Mouse (Mus musculus) heart, embryonic 14.5 days (tissue): ENCODE results near the gene Zfp612. TPM values are rescaled to one million over a fixed set of nuclear protein-coding genes. Genes with fewer than 3 reads are reported as not detected.

Source experiments
- ATAC-seq: fragments of 200-750 bp; cut with Nextera tagmentation; 2 replicates; pipeline ENCODE4 v1.8.0; 2017; ENCODE audit warnings: low read depth, moderate TSS enrichment; ENCODE audit not compliant: insufficient number of reproducible peaks, insufficient read depth, low FRiP score
- H3K27ac ChIP-seq, 2 experiments: fragments of 200-500 bp in 1 of 2; fragments of 300-500 bp in 1 of 2; sonication (generic) in 1 of 2; replicated peaks in 1 of 2; 2 replicates each; pipeline ENCODE4 v1.5.1; 2012 to 2014; ENCODE audit warnings: low read depth in 2 of 2, low read length in 2 of 2, control low read depth in 1 of 2, mild to moderate bottlenecking in 1 of 2, mixed read lengths in 1 of 2; ENCODE audit not compliant: control insufficient read depth in 1 of 2, insufficient read depth in 1 of 2
- H3K27me3 ChIP-seq: fragments of 300-500 bp; sonication (generic); 2 replicates; pipeline ENCODE4 v1.6.1; 2014; ENCODE audit warnings: mild to moderate bottlenecking, low read length, control low read depth; ENCODE audit not compliant: control insufficient read depth, insufficient read depth
- H3K36me3 ChIP-seq: fragments of 300-500 bp; sonication (generic); 2 replicates; pipeline ENCODE4 v1.6.1; 2014; ENCODE audit warnings: mild to moderate bottlenecking, control low read depth, low read length, mixed read lengths; ENCODE audit not compliant: control insufficient read depth, insufficient read depth
- H3K4me1 ChIP-seq, 2 experiments: fragments of 200-500 bp in 1 of 2; fragments of 300-500 bp in 1 of 2; sonication (generic) in 1 of 2; 2 replicates each; pipeline ENCODE4 v1.6.1; 2012 to 2014; ENCODE audit warnings: low read length in 2 of 2, control low read depth in 1 of 2, mixed read lengths in 1 of 2; ENCODE audit not compliant: control insufficient read depth in 2 of 2, insufficient read depth in 2 of 2
- H3K4me2 ChIP-seq: fragments of 300-500 bp; sonication (generic); 2 replicates; pipeline ENCODE4 v1.6.1; 2014; ENCODE audit warnings: mild to moderate bottlenecking, low read length
- H3K4me3 ChIP-seq, 2 experiments: fragments of 200-500 bp in 1 of 2; fragments of 300-500 bp in 1 of 2; sonication (generic) in 1 of 2; 2 replicates each; pipeline ENCODE4 v1.5.1; 2012 to 2014; ENCODE audit warnings: low read length in 2 of 2, mild to moderate bottlenecking in 2 of 2, control low read depth in 1 of 2, low read depth in 1 of 2, moderate library complexity in 1 of 2; ENCODE audit not compliant: control insufficient read depth in 1 of 2, insufficient read depth in 1 of 2
- H3K9ac ChIP-seq: fragments of 300-500 bp; sonication (generic); 2 replicates; pipeline ENCODE4 v1.6.1; 2014; ENCODE audit warnings: mild to moderate bottlenecking, low read length
- H3K9me3 ChIP-seq: fragments of 300-500 bp; sonication (generic); 2 replicates; pipeline ENCODE4 v1.6.1; 2016; ENCODE audit warnings: low read length, control low read depth; ENCODE audit not compliant: control insufficient read depth
- WGBS: fragments of 180-500 bp; shearing (Covaris S2); extraction: QIAGEN DNeasy Blood & Tissue Kit; methylation state at CpG from one replicate; pipeline ENCODE4 v1.1.7; 2014; 5-methylcytosine and 5-hydroxymethylcytosine counted together
- polyA plus RNA-seq: library from polyadenylated mRNA; unstranded; fragments of >200 nt; fragmentation: Nextera tagmentation; extraction: Ambion mirVana; gene quantifications from 2 replicates; pipeline ENCODE4 v1.2.1, GENCODE M21; 2014

Gene Zfp612
- polyA plus RNA-seq, 1 experiment from 2014 or later, result 5.9 TPM

GRCm38 (mm10) chr8:110135515-110135914, 56.0 kb downstream of the Zfp612 start:
- H3K9ac ChIP-seq, result no peak overlapping the region
- no peak for ATAC-seq
- H3K27me3 ChIP-seq, result no peaks in the 10 kb centered on the region
- H3K4me3 ChIP-seq, result no peak overlapping the region
- H3K27ac ChIP-seq, result no peak overlapping the region
- H3K4me1 ChIP-seq, result no peaks in the 10 kb centered on the region
- no peak overlapping the region for H3K4me2 ChIP-seq
- WGBS, result 78% methylated on average over 7 of the region's 7 CpGs
- H3K9me3 ChIP-seq, result no peaks in the 10 kb centered on the region
- H3K36me3 ChIP-seq, result no peaks in the 10 kb centered on the region

GRCm38 (mm10) chr8:110140156-110140555, 60.6 kb downstream of the Zfp612 start:
- 61% methylated on average over 3 of the region's 3 CpGs for WGBS
- Histone ChIP-seq H3K36me3 (no peaks in the 10 kb centered on the region), H3K4me1 (no peaks in the 10 kb centered on the region), H3K4me3 (no peak overlapping the region), H3K27me3 (0 out of 2 replicates have a peak, but pooled peaks cover 4% of the 10 kb centered on the region), H3K4me2 (no peak overlapping the region), H3K27ac (no peak overlapping the region), H3K9me3 (no peaks in the 10 kb centered on the region), H3K9ac (no peak overlapping the region)
- ATAC-seq, result no peak

- no peak for ATAC-seq
- H3K4me3 ChIP-seq, result no peak overlapping the region
- no peaks in the 10 kb centered on the region for H3K36me3 ChIP-seq
- H3K4me2 ChIP-seq, result no peak overlapping the region
- H3K9me3 ChIP-seq, result no peaks in the 10 kb centered on the region
- WGBS, result 59% methylated on average over 4 of the region's 4 CpGs
- H3K27me3 ChIP-seq, result 0 out of 2 replicates have a peak, but pooled peaks cover 4% of the 10 kb centered on the region
- H3K4me1 ChIP-seq, result no peaks in the 10 kb centered on the region
- no peak overlapping the region for H3K9ac ChIP-seq
- no peak overlapping the region for H3K27ac ChIP-seq
Measured at GRCm38 (mm10) chr8:110140770-110141169, 61.2 kb downstream of the Zfp612 start.

Other genes with a start within 250 kb of the Zfp612 start
- 1.9 and 2.0 TPM in 2 replicates for gene Phlpp2, start 211.2 kb upstream of the Zfp612 start, polyA plus RNA-seq
- gene Marveld3, start 117.5 kb upstream of the Zfp612 start, polyA plus RNA-seq, result 0.12 and 0.51 TPM in 2 replicates
- gene Tat, start 89.3 kb upstream of the Zfp612 start, polyA plus RNA-seq, result 0.11 TPM in 1 of 2 replicates, not detected in the other
- 1.3 and 1.9 TPM in 2 replicates for gene Chst4, start 40.0 kb upstream of the Zfp612 start, polyA plus RNA-seq
- not detected in 2 replicates for gene Gm21964, start 21.5 kb downstream of the Zfp612 start, polyA plus RNA-seq
- gene Gm17720, start 23.0 kb downstream of the Zfp612 start, polyA plus RNA-seq, result not detected in 2 replicates
- 0.42 and 0.65 TPM in 2 replicates for gene Calb2, start 88.5 kb downstream of the Zfp612 start, polyA plus RNA-seq
- gene Cmtr2, start 135.9 kb downstream of the Zfp612 start, polyA plus RNA-seq, result 4.3 and 5.7 TPM in 2 replicates
- 0.07 and 0.08 TPM in 2 replicates for gene Hydin, start 187.2 kb downstream of the Zfp612 start, polyA plus RNA-seq